Mouse (Mus musculus) embryonic facial prominence, embryonic 15.5 days (tissue): Measurements from ENCODE around the gene Fam169b. TPM values are rescaled to one million over a fixed set of nuclear protein-coding genes. Genes with fewer than 3 reads are reported as not detected.

Experiments
- ATAC-seq: fragments of 200-750 bp; cut with Nextera tagmentation; 2 replicates; pipeline ENCODE4 v1.8.0; 2017; ENCODE audit warnings: low read depth, moderate TSS enrichment; ENCODE audit not compliant: insufficient number of reproducible peaks, low FRiP score, low TSS enrichment
- H3K27ac ChIP-seq: fragments of 300-500 bp; sonication (generic); replicated peaks from 2 replicates; pipeline ENCODE4 v1.5.1; 2015; ENCODE audit warnings: mild to moderate bottlenecking, inconsistent platforms
- H3K27me3 ChIP-seq: fragments of 300-500 bp; sonication (generic); 2 replicates; pipeline ENCODE4 v1.6.1; 2015; ENCODE audit warnings: inconsistent platforms
- H3K36me3 ChIP-seq: fragments of 300-500 bp; sonication (generic); 2 replicates; pipeline ENCODE4 v1.6.1; 2015; ENCODE audit warnings: mild to moderate bottlenecking, inconsistent platforms
- H3K4me1 ChIP-seq: fragments of 300-500 bp; sonication (generic); 2 replicates; pipeline ENCODE4 v1.6.1; 2015; ENCODE audit warnings: inconsistent platforms
- H3K4me2 ChIP-seq: fragments of 300-500 bp; sonication (generic); replicated peaks from 2 replicates; pipeline ENCODE4 v1.6.1; 2015; ENCODE audit warnings: mild to moderate bottlenecking, inconsistent platforms
- H3K4me3 ChIP-seq: fragments of 300-500 bp; sonication (generic); replicated peaks from 2 replicates; pipeline ENCODE4 v1.5.1; 2015; ENCODE audit warnings: mild to moderate bottlenecking, inconsistent platforms
- H3K9ac ChIP-seq: fragments of 300-500 bp; sonication (generic); 2 replicates; pipeline ENCODE4 v1.6.1; 2015; ENCODE audit warnings: inconsistent platforms
- H3K9me3 ChIP-seq: fragments of 300-500 bp; sonication (generic); replicated peaks from 2 replicates; pipeline ENCODE4 v1.6.1; 2016; ENCODE audit warnings: inconsistent platforms
- WGBS: fragments of 180-500 bp; shearing (Covaris S2); methylation state at CpG from one replicate; pipeline ENCODE4 v1.1.7; 2015; 5-methylcytosine and 5-hydroxymethylcytosine counted together
- polyA plus RNA-seq: library from polyadenylated mRNA; unstranded; fragments of >200 nt; fragmentation: Nextera tagmentation; extraction: Ambion mirVana; gene quantifications from 2 replicates; pipeline ENCODE4 v1.2.1, GENCODE M21; 2015

The Fam169b gene
- polyA plus RNA-seq, 1 experiment from 2014 or later = 3.8 TPM

GRCm38 (mm10) chr7:68323051-68323450 is 49.4 kb downstream of the Fam169b start:
- no peak overlapping the region for H3K27ac ChIP-seq
- ATAC-seq = no peak
- 70% methylated on average over 6 of the region's 6 CpGs for WGBS

GRCm38 (mm10) chr7:68326190-68326722 is 52.6 kb downstream of the Fam169b start:
- WGBS = 29% methylated on average over 7 of the region's 7 CpGs

More at GRCm38 (mm10) chr7:68323051-68323450, 49.4 kb downstream of the Fam169b start:
- Histone ChIP-seq H3K4me2 (no peak overlapping the region), H3K9me3 (no peaks in the 10 kb centered on the region), H3K4me1 (peaks cover 14% of the 10 kb centered on the region), H3K27me3 (0 out of 2 replicates have a peak, but pooled peaks cover 4% of the 10 kb centered on the region), H3K4me3 (no peak overlapping the region), H3K9ac (no peak overlapping the region), H3K36me3 (no peaks in the 10 kb centered on the region)

GRCm38 (mm10) chr7:68329000-68329399 is 55.4 kb downstream of the Fam169b start:
- no peak for ATAC-seq
- 0 out of 2 replicates have a peak, but pooled peaks cover 4% of the 10 kb centered on the region for H3K27me3 ChIP-seq
- H3K36me3 ChIP-seq = no peaks in the 10 kb centered on the region
- no peak overlapping the region for H3K4me2 ChIP-seq
- H3K4me1 ChIP-seq = 0 out of 2 replicates have a peak, but pooled peaks cover 8% of the 10 kb centered on the region
- WGBS = 77% methylated on average over 9 of the region's 9 CpGs
- no peak overlapping the region for H3K4me3 ChIP-seq
- no peak overlapping the region for H3K27ac ChIP-seq
- no peak overlapping the region for H3K9ac ChIP-seq
- H3K9me3 ChIP-seq = no peaks in the 10 kb centered on the region

More at GRCm38 (mm10) chr7:68326190-68326722, 52.6 kb downstream of the Fam169b start:
- H3K4me3 ChIP-seq = no peak overlapping the region
- H3K27me3 ChIP-seq = 0 out of 2 replicates have a peak, but pooled peaks cover 4% of the 10 kb centered on the region
- H3K4me1 ChIP-seq = 0 out of 2 replicates have a peak, but pooled peaks cover 8% of the 10 kb centered on the region
- H3K4me2 ChIP-seq = no peak overlapping the region
- H3K9ac ChIP-seq = no peak overlapping the region
- no peak for ATAC-seq
- no peak overlapping the region for H3K27ac ChIP-seq
- H3K36me3 ChIP-seq = no peaks in the 10 kb centered on the region
- no peaks in the 10 kb centered on the region for H3K9me3 ChIP-seq

- Histone ChIP-seq H3K27me3 (no peaks in the 10 kb centered on the region), H3K4me3 (no peak overlapping the region), H3K9me3 (no peaks in the 10 kb centered on the region), H3K9ac (no peak overlapping the region), H3K27ac (no peak overlapping the region), H3K36me3 (no peaks in the 10 kb centered on the region), H3K4me2 (no peak overlapping the region), H3K4me1 (no peaks in the 10 kb centered on the region)
- ATAC-seq = no peak
- 83% methylated on average over 6 of the region's 6 CpGs for WGBS
Measured at GRCm38 (mm10) chr7:68332799-68333198, 59.2 kb downstream of the Fam169b start.

- 46% methylated on average over 8 of the region's 8 CpGs for WGBS
- Histone ChIP-seq H3K36me3 (no peaks in the 10 kb centered on the region), H3K9me3 (no peaks in the 10 kb centered on the region), H3K4me1 (no peaks in the 10 kb centered on the region), H3K9ac (no peak overlapping the region), H3K27me3 (no peaks in the 10 kb centered on the region), H3K4me2 (no peak overlapping the region), H3K4me3 (no peak overlapping the region), H3K27ac (no peak overlapping the region)
- ATAC-seq = no peak
Measured at GRCm38 (mm10) chr7:68337080-68337781, 63.6 kb downstream of the Fam169b start.

GRCm38 (mm10) chr7:68338680-68339079 is 65.0 kb downstream of the Fam169b start:
- ATAC-seq = no peak
- Histone ChIP-seq H3K4me3 (no peak overlapping the region), H3K9me3 (no peaks in the 10 kb centered on the region), H3K9ac (no peak overlapping the region), H3K4me2 (no peak overlapping the region), H3K4me1 (no peaks in the 10 kb centered on the region), H3K36me3 (no peaks in the 10 kb centered on the region), H3K27ac (no peak overlapping the region), H3K27me3 (no peaks in the 10 kb centered on the region)
- WGBS = 88% methylated on average over 6 of the region's 6 CpGs

GRCm38 (mm10) chr7:68344561-68344960 is 70.9 kb downstream of the Fam169b start:
- H3K9me3 ChIP-seq = no peaks in the 10 kb centered on the region
- H3K36me3 ChIP-seq = no peaks in the 10 kb centered on the region
- H3K4me3 ChIP-seq = no peak overlapping the region
- no peaks in the 10 kb centered on the region for H3K27me3 ChIP-seq
- ATAC-seq = no peak
- H3K9ac ChIP-seq = no peak overlapping the region
- H3K4me1 ChIP-seq = no peaks in the 10 kb centered on the region
- no peak overlapping the region for H3K27ac ChIP-seq
- 70% methylated on average over 5 of the region's 5 CpGs for WGBS
- no peak overlapping the region for H3K4me2 ChIP-seq

GRCm38 (mm10) chr7:68345963-68346362 is 72.3 kb downstream of the Fam169b start:
- ATAC-seq = no peak
- Histone ChIP-seq H3K4me3 (no peak overlapping the region), H3K27me3 (no peaks in the 10 kb centered on the region), H3K4me2 (no peak overlapping the region), H3K4me1 (no peaks in the 10 kb centered on the region), H3K9me3 (no peaks in the 10 kb centered on the region), H3K27ac (no peak overlapping the region), H3K9ac (no peak overlapping the region), H3K36me3 (no peaks in the 10 kb centered on the region)
- WGBS = 86% methylated on average over 10 of the region's 10 CpGs

GRCm38 (mm10) chr7:68355325-68356076 is 81.9 kb downstream of the Fam169b start:
- Histone ChIP-seq H3K4me2 (no peak overlapping the region), H3K27me3 (no peaks in the 10 kb centered on the region), H3K4me1 (peaks cover 18% of the 10 kb centered on the region), H3K36me3 (no peaks in the 10 kb centered on the region), H3K27ac (no peak overlapping the region), H3K9me3 (no peaks in the 10 kb centered on the region), H3K4me3 (no peak overlapping the region), H3K9ac (no peak overlapping the region)
- no peak for ATAC-seq
- WGBS = 50% methylated on average over 11 of the region's 11 CpGs

GRCm38 (mm10) chr7:68357407-68357806 is 83.8 kb downstream of the Fam169b start:
- peak; percentile 55; the same call in 1 of the 2 replicates for ATAC-seq
- no peak overlapping the region for H3K27ac ChIP-seq

GRCm38 (mm10) chr7:68362609-68363008 is 89.0 kb downstream of the Fam169b start:
- H3K9me3 ChIP-seq = no peaks in the 10 kb centered on the region
- H3K4me2 ChIP-seq = no peak overlapping the region
- H3K9ac ChIP-seq = no peak overlapping the region
- no peaks in the 10 kb centered on the region for H3K27me3 ChIP-seq
- H3K27ac ChIP-seq = no peak overlapping the region
- 50% methylated on average over 7 of the region's 7 CpGs for WGBS
- H3K36me3 ChIP-seq = no peaks in the 10 kb centered on the region
- H3K4me1 ChIP-seq = no peaks in the 10 kb centered on the region
- ATAC-seq = no peak
- no peak overlapping the region for H3K4me3 ChIP-seq

More at GRCm38 (mm10) chr7:68357407-68357806, 83.8 kb downstream of the Fam169b start:
- WGBS = 4% methylated on average over 7 of the region's 7 CpGs
- Histone ChIP-seq H3K9me3 (no peaks in the 10 kb centered on the region), H3K4me1 (peaks cover 18% of the 10 kb centered on the region), H3K27me3 (no peaks in the 10 kb centered on the region), H3K36me3 (no peaks in the 10 kb centered on the region), H3K9ac (no peak overlapping the region), H3K4me3 (no peak overlapping the region), H3K4me2 (0 out of 2 replicates have a peak overlapping the region, but pooled peaks have one; percentile 23)
